Mouse (Mus musculus) neural tube, embryonic 14.5 days (tissue): ENCODE measurements at regions not wholly inside any gene's neighbourhood (a gene's known extent, or its start where the extent isn't known, plus 50 kb on each side); places are given as distances from the start of the nearest gene placed in this dataset.

Experiments used
- ATAC-seq: fragments of 200-750 bp; cut with Nextera tagmentation; 2 replicates; pipeline ENCODE4 v1.8.0; 2017; ENCODE audit warnings: low read depth, mild to moderate bottlenecking, moderate TSS enrichment, moderate library complexity
- H3K27ac ChIP-seq: fragments of 300-500 bp; sonication (generic); 2 replicates; pipeline ENCODE4 v1.5.1; 2014; ENCODE audit warnings: low read depth, mild to moderate bottlenecking, control low read depth, low read length, moderate library complexity, mixed read lengths
- H3K27me3 ChIP-seq: fragments of 300-500 bp; sonication (generic); 2 replicates; pipeline ENCODE4 v1.6.1; 2014; ENCODE audit warnings: low read length; ENCODE audit not compliant: control insufficient read depth, insufficient read depth
- H3K36me3 ChIP-seq: fragments of 300-500 bp; sonication (generic); 2 replicates; pipeline ENCODE4 v1.6.1; 2014; ENCODE audit warnings: low read length, mixed read lengths; ENCODE audit not compliant: control insufficient read depth, insufficient read depth
- H3K4me1 ChIP-seq: fragments of 300-500 bp; sonication (generic); 2 replicates; pipeline ENCODE4 v1.6.1; 2014; ENCODE audit warnings: low read length; ENCODE audit not compliant: control insufficient read depth, insufficient read depth
- H3K4me2 ChIP-seq: fragments of 300-500 bp; sonication (generic); 2 replicates; pipeline ENCODE4 v1.6.1; 2014; ENCODE audit warnings: mild to moderate bottlenecking, low read depth, low read length, control low read depth
- H3K4me3 ChIP-seq: fragments of 300-500 bp; sonication (generic); 2 replicates; pipeline ENCODE4 v1.5.1; 2014; ENCODE audit warnings: low read depth, low read length, control low read depth, mixed read lengths
- H3K9ac ChIP-seq: fragments of 300-500 bp; sonication (generic); replicated peaks from 2 replicates; pipeline ENCODE4 v1.6.1; 2014; ENCODE audit warnings: low read depth, mild to moderate bottlenecking, control low read depth, low read length, mixed read lengths
- H3K9me3 ChIP-seq: fragments of 300-500 bp; sonication (generic); 2 replicates; pipeline ENCODE4 v1.6.1; 2016; ENCODE audit warnings: low read length; ENCODE audit not compliant: control insufficient read depth
- WGBS: fragments of 180-500 bp; shearing (Covaris S2); extraction: QIAGEN DNeasy Blood & Tissue Kit; methylation state at CpG from one replicate; pipeline ENCODE4 v1.1.7; 2014; 5-methylcytosine and 5-hydroxymethylcytosine counted together

- Histone ChIP-seq H3K27me3 (no peaks in the 10 kb centered on the region), H3K36me3 (no peaks in the 10 kb centered on the region), H3K4me2 (no peak overlapping the region), H3K27ac (no peak overlapping the region), H3K4me1 (peaks cover 3% of the 10 kb centered on the region; the same call in 1 of the 2 replicates), H3K9me3 (no peaks in the 10 kb centered on the region), H3K9ac (no peak overlapping the region), H3K4me3 (no peak overlapping the region)
- 54% methylated on average over 6 of the region's 6 CpGs for WGBS
- ATAC-seq, result no peak
Measured at GRCm38 (mm10) chr3:17811290-17811689, 136.9 kb upstream of the Cypt12 start.

GRCm38 (mm10) chr3:17824201-17824600, 124.0 kb upstream of the Cypt12 start:
- 71% methylated on average over 3 of the region's 3 CpGs for WGBS
- H3K27ac ChIP-seq, result no peak overlapping the region

GRCm38 (mm10) chr3:17824662-17825061, 123.5 kb upstream of the Cypt12 start:
- Histone ChIP-seq H3K4me3 (no peak overlapping the region), H3K36me3 (no peaks in the 10 kb centered on the region), H3K27ac (no peak overlapping the region), H3K4me2 (no peak overlapping the region), H3K27me3 (no peaks in the 10 kb centered on the region), H3K9me3 (no peaks in the 10 kb centered on the region), H3K4me1 (no peaks in the 10 kb centered on the region), H3K9ac (no peak overlapping the region)
- WGBS, result 49% methylated on average over 4 of the region's 4 CpGs
- ATAC-seq, result no peak

More at GRCm38 (mm10) chr3:17824201-17824600, 124.0 kb upstream of the Cypt12 start:
- Histone ChIP-seq H3K4me1 (no peaks in the 10 kb centered on the region), H3K4me3 (no peak overlapping the region), H3K9me3 (no peaks in the 10 kb centered on the region), H3K36me3 (no peaks in the 10 kb centered on the region), H3K4me2 (no peak overlapping the region), H3K9ac (no peak overlapping the region), H3K27me3 (no peaks in the 10 kb centered on the region)
- ATAC-seq, result 0 out of 2 replicates have a peak, but pooled peaks have one; percentile 15

DNA sequence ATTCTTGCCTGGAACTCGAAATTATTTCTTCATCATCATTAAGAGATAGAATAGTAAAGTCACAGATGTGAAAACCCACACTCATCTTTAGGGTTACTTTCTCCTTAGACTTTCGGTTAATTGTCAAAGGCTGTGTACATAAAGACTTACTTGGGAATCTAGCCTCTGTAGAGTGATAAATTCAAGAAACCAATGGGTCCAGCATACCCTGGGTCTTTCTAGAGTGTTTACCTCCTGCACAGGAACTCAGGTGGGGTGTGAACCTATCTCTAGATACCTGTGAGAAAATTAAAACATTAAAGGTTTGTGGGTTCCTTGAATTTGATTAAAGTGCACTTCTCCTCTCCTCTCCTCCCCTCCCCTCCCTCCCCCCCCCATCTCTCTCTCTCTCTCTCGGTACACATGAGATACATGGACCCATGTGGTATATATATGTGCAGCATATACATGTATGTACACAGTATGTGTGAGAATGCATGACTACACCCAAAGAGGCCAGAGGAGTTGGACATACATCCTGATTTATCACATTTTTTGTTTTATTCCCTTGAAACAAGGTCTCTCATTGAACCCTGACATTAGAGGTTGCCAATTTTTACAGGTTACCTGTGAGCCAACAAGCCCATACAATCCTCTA, 122.8 kb upstream of the Cypt12 start:
- no peak overlapping the region for H3K4me3 ChIP-seq
- no peaks in the 10 kb centered on the region for H3K9me3 ChIP-seq
- no peak overlapping the region for H3K9ac ChIP-seq
- H3K4me2 ChIP-seq, result no peak overlapping the region
- no peaks in the 10 kb centered on the region for H3K36me3 ChIP-seq
- no peaks in the 10 kb centered on the region for H3K27me3 ChIP-seq
- H3K27ac ChIP-seq, result no peak overlapping the region
- no peaks in the 10 kb centered on the region for H3K4me1 ChIP-seq
- ATAC-seq, result no peak
- 76% methylated on average over 3 of the region's 3 CpGs for WGBS

- Histone ChIP-seq H3K9ac (no peak overlapping the region), H3K4me2 (no peak overlapping the region), H3K4me1 (no peaks in the 10 kb centered on the region), H3K36me3 (no peaks in the 10 kb centered on the region), H3K9me3 (no peaks in the 10 kb centered on the region), H3K27ac (no peak overlapping the region), H3K27me3 (no peaks in the 10 kb centered on the region), H3K4me3 (no peak overlapping the region)
- ATAC-seq, result no peak
- WGBS, result 54% methylated on average over 1 of the region's 1 CpGs
Measured at GRCm38 (mm10) chr3:17834706-17835105, 113.5 kb upstream of the Cypt12 start.

GRCm38 (mm10) chr3:17847609-17848008, 100.6 kb upstream of the Cypt12 start:
- ATAC-seq, result no peak
- Histone ChIP-seq H3K27me3 (no peaks in the 10 kb centered on the region), H3K4me2 (no peak overlapping the region), H3K9ac (no peak overlapping the region), H3K9me3 (no peaks in the 10 kb centered on the region), H3K4me1 (no peaks in the 10 kb centered on the region), H3K4me3 (no peak overlapping the region), H3K27ac (no peak overlapping the region), H3K36me3 (no peaks in the 10 kb centered on the region)
- 80% methylated on average over 7 of the region's 7 CpGs for WGBS

- Histone ChIP-seq H3K36me3 (no peaks in the 10 kb centered on the region), H3K27ac (no peak overlapping the region), H3K4me2 (no peak overlapping the region), H3K4me3 (no peak overlapping the region), H3K9me3 (no peaks in the 10 kb centered on the region), H3K4me1 (no peaks in the 10 kb centered on the region), H3K27me3 (no peaks in the 10 kb centered on the region), H3K9ac (no peak overlapping the region)
- ATAC-seq, result no peak
Measured at GRCm38 (mm10) chr3:17848181-17848580, 100.0 kb upstream of the Cypt12 start.

GRCm38 (mm10) chr3:17862367-17862766, 85.8 kb upstream of the Cypt12 start:
- Histone ChIP-seq H3K4me2 (no peak overlapping the region), H3K4me1 (no peaks in the 10 kb centered on the region), H3K9me3 (no peaks in the 10 kb centered on the region), H3K9ac (no peak overlapping the region), H3K27me3 (no peaks in the 10 kb centered on the region), H3K4me3 (no peak overlapping the region), H3K27ac (no peak overlapping the region), H3K36me3 (no peaks in the 10 kb centered on the region)
- no peak for ATAC-seq
- 84% methylated on average over 3 of the region's 3 CpGs for WGBS

- Histone ChIP-seq H3K9me3 (no peaks in the 10 kb centered on the region), H3K4me1 (no peaks in the 10 kb centered on the region), H3K27ac (no peak overlapping the region), H3K4me2 (no peak overlapping the region), H3K9ac (no peak overlapping the region), H3K36me3 (no peaks in the 10 kb centered on the region), H3K27me3 (no peaks in the 10 kb centered on the region), H3K4me3 (no peak overlapping the region)
- no peak for ATAC-seq
- WGBS, result 80% methylated on average over 4 of the region's 4 CpGs
Measured at GRCm38 (mm10) chr3:17865112-17865511, 83.1 kb upstream of the Cypt12 start.
